Mouse (Mus musculus) CD4-positive, CD25-positive, alpha-beta regulatory T cell, adult 4 months (primary cell): ENCODE data around the gene Hoxd8. TPM values are rescaled to one million over a fixed set of nuclear protein-coding genes. Genes with fewer than 3 reads are reported as not detected.

Experiments used
- ATAC-seq: one replicate; pipeline ENCODE4 v1.8.0; 2017
- polyA plus RNA-seq, 2 experiments: library from polyadenylated mRNA; unstranded; fragments of 100-300 nt; shearing (Covaris generic); gene quantifications; one replicate each; pipeline ENCODE4 v1.2.1; 2017

The Hoxd8 gene
- polyA plus RNA-seq, 2 experiments from 2014 or later = not detected

- ATAC-seq = no peak
Observed at GRCm38 (mm10) chr2:74699664-74700545, 4.5 kb upstream of the Hoxd8 start.

DNA sequence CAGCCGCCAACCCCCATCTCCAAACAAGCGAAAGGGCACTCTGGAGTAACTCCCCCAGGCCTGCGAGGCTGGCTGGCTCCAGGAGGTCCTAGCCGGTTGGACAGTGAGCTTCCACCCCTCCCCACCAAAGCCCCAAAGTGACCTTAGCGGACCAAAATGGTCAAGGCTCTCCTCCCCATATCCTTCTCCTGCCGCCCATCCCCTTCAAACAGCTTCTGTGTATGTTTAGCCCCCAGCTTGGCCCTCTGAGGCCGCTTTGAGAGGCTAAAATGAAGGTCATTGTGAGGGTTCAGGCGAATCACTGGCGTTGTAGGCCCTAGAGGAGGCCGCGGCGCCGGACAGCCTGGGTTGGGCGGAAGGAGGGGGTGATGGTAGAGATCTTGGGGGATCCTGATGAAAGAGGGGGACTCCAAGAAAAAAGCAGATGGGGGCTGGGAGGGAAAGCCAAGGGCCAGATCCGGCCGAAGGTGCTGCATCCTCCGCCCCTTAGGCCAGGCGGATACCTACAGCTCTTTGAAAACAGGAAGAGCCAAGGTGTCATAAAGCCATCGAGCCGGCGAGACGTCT is 3.8 kb upstream of the Hoxd8 start:
- no peak for ATAC-seq

DNA sequence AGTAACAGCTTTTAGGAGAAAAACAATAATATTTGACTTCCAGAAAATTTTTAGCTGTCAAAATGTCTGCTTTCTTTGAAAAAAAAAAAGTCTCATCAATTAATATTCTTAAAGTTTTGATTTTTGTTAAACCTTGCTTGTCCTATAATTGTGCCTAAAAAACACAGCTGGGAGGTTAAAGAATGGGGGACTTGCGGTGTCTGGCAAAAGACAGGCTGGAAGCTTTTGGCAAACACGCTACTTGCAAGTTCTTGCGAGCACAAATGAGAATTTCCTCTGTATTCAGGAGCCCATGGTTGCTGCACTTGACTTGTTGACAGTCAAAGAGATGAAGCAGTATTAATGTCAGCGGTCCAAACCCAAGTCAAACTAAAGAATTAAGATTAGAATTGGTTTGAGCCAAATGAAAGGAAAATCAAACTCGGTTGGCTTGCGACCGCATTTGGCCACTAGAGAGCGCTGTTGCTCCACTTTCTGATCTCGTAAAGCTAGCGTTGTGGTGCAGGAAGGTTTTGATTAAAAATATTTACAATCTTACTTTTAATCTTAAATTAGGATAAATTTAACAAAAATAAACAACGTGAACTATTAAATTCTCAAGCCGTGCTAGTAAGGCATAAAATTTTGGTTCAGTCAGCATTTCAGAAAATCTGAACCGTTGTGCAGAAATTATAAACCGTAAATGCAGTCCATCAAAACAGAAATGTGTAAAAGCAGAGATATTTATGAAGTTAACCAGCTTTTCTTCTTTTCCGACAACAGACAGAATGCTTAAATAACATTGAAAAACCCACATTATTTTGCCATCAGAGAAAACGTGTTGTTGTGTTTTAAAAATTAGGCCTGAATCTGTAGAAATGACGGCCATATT is 2.2 kb upstream of the Hoxd8 start:
- ATAC-seq = peak; percentile 47

DNA sequence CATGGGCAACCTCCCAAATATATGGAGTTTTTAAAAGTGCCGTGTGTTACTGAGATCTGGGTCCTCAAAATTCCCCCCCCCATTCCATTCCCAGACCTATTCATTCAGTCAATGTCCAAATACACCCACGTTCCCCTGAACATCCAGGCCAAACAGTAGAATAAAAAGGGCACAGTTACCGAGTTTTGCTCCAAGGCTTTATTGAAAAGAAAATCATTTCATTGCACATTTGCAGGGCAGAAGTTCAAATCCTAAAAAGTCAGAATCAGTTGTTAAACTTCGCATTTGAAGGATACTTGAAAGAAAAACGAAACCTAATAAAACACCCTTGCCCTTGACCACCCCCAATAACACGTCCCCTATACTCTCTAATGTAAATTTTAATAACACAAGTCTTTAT is 1.6 kb upstream of the Hoxd8 start:
- ATAC-seq = no peak

DNA sequence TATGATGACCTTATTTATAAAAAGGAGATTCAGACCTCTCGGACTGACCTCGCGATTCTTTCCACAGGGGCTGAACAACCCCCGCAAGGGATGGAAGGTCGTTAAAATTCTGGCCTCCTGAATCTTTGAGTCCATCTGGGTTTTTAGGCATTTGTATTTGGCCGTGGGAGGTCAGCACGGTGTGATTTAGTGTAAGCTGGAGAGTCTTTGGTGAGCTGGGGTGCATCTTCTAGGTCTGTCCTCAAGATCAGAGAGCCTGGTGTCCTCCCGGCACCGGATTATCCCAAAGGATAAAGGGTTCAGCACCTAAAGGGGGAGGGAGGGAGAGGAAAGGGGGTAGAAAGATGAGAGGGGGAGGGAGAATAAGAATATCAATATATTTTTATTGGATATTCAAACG is 1.1 kb upstream of the Hoxd8 start:
- ATAC-seq = no peak

- no peak for ATAC-seq
Observed at GRCm38 (mm10) chr2:74703720-74704392, 559 bp upstream of the Hoxd8 start.

DNA sequence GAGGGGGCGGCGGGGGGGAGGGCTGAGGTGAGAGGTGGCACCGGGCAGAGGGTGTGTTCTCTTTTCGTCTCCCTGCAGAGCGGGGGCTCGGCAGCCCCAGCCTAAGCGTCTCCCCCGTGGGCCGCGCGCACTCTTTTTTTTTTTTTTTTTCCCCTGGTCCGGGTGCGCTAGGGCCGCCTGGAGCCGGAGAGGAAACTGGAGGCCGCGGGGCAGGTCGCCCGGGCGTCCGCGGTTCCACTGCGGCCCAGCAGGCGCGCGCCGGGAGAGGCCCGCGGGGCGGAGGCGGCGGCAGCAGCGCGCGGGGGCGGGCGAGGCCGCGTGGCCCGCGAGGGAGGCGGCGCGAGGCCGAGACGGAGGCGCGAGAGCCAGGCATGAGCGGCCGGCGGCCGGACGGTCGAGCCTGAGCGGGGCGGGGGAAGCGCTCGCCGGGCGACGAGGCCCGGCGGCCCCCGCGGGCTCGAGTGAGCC is 618 bp downstream of the Hoxd8 start:
- peak; percentile 12 for ATAC-seq

DNA sequence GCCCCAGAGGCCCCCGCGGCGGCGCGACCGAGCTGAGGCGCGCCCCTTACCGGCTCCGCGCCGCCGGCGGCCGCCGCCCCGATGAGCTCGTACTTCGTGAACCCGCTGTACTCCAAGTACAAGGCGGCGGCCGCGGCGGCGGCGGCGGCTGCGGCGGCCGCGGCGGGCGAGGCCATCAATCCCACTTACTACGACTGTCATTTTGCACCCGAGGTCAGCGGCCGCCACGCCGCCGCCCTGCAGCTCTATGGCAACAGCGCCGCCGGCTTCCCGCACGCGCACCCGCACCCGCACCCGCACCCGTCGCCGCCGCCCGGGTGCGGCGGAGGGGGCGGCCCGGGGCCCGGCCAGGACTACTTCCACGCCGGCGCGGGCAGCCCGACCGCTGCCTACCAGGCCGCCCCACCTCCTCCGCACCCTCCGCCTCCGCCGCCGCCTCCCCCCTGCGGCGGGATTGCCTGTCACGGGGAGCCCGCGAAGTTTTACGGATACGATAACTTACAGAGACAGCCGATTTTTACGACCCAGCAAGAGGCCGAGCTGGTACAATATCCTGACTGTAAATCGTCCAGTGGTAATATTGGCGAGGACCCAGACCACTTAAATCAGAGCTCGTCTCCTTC is 1.2 kb downstream of the Hoxd8 start:
- peak; percentile 34 for ATAC-seq

DNA sequence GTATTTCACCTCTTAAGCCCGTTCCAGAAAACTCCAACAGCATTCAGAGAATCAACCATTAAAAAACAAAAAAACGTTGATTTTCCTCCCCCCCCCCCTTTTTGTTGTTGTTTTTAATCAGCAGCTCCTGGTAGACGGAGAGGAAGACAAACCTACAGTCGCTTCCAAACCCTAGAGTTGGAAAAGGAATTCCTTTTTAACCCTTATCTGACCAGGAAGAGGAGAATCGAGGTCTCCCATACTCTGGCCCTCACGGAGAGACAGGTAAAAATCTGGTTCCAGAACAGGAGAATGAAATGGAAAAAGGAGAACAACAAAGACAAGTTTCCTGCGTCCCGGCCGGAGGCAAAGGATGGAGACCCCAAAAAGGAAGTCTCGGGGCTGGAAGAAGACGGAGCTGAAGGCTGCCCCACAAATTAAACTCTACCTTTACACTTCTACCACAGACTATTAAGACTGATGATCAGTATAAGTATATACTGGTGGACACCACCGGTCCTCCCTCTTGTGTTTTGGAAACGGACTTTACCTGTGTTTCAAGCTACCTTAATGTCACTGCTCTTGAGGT is 2.1 kb downstream of the Hoxd8 start:
- ATAC-seq = no peak

- no peak for ATAC-seq
Observed at GRCm38 (mm10) chr2:74707599-74707998, 3.2 kb downstream of the Hoxd8 start.

DNA sequence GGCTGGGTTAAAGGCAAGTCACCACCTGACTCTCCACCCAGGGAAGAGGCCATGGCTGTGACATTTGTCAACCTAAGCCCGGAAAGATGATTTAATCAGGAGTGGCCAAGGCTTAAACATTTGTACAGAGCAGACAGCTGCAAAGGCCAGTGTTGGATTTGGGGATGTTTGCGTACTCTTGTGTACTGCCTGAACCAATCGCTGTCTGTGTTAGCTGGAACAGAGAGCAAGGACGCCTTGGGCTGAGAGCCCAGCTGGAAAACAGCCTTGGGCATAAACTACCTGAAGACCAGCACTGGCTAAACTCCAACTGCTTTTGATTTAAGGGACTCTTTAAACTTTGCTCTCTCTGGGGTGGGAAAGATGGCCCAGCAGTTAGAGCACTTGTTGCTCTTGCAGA is 4.3 kb downstream of the Hoxd8 start:
- no peak for ATAC-seq

- no peak for ATAC-seq
Observed at GRCm38 (mm10) chr2:74709465-74710419, 5.3 kb downstream of the Hoxd8 start.

DNA sequence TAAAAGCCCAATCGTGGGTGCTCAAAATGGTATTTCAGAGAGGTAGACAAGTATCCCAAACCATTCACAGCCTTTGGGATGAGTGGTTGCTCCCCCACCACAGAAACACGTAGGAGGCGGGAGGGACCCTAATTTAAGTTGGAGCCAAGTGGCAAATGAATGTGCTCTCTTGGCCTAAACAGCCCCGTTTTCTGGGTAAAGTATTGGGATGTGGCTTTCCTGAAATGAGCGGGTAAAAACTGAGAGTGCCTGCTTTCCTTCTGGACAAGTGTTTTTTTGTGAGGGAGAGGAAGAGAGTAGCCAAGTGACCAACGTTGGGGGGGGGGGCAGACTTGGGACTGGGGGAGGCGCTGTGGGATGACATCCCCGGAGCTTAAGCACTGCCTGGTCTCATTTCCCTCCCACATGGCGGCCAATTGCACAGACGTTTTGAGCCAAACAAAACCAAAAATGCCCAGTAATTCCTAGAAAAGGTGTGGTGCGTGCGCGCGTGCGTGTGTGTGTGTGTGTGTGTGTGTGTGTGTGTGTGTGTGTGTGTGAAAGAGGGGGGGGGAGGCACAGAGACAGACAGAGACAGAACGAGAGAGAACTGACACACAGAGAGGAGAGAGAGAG is 6.6 kb downstream of the Hoxd8 start:
- no peak for ATAC-seq

DNA sequence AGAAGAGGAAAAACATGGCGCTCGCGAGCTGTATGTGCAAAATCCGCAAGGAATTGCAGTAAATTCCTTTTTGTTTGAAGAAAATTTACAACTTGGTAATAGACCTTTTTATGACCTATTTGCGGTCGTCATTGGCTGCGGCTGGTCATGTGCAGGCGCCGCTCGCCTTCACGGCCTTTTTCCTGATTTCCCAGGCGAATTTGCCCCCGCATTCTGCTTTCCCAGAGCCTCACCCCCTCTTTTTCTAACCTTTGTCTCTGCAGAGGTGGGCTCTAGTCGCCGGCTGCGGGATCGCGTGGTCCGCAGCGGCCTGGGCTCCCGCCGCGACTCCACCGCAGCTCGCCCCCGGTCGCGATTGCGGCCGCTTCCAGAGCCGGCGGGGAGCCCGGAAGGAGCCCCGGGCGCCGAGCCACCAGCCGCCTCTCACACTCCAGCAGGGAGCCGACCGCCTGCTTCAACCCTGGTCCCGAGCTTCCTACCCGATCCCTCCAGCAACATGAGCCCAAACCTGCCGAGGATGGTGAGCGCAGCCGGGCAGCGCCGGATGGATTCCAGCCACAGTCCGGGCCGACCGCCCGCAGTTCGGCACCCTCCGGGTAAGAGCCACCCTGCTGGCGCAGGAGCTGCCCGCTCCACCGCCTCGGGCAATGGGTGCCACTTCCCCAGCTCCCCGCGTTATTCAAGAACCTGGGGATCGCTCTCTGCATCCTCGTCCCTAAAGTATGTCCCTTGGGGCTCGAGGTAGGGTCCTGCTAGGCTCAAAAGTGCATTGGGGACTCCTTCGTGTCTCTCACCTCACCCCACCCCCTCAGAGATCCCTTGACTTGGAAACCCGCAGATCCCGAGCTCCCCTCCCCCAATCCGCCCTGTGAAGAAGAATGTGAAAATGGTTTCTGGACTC is 7.6 kb downstream of the Hoxd8 start, which contains the start of the genes Hoxd3 and Hoxd4:
Gene Hoxd3 (plus strand): TSS at position 207 of the 901 bp plus-strand sequence.
Gene Hoxd4 (plus strand): TSS at position 209 of the 901 bp plus-strand sequence.
- no peak for ATAC-seq

DNA sequence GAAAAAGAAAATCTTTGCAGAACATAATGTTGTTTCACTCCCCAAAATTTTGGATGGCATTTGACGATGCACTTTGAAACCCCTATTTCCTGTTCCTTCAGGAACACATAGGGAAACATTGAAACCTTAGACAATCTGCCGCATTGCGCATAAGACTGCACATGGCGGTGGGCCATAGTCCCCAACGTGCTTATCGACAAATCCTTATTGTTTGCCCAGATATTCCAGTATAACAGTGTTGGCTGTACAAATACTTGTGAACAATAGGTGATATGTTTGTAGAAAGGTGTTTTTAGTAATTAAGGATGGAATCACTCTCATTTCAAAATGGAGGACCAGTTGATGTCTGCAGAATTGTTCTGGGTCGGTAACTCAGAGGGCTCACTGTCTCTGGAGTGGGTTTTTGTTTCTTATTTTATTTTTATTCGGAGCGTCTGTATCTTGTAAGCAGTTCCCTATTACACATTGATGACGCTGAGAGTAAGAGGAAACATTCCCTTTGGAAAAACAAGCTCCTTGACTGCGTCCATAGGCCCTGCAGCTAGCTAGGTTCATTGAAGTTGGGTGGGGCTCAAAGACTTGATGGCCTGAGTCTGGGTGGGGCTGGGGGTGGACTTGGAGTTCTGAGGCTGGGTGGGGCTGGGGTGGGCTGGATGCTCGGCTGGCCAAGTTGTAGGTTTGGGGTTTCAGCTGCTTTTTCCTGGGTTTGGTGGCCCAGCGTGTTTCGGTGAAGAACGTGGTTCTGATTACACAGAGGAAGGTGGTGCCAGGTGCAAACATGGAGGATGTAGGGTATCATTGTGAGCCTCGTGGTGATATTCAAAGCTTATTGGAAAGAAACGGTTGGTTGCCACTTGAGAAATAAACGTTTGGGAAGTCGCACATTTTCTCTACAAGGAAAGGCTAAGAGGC is 9.1 kb downstream of the Hoxd8 start:
- no peak for ATAC-seq

DNA sequence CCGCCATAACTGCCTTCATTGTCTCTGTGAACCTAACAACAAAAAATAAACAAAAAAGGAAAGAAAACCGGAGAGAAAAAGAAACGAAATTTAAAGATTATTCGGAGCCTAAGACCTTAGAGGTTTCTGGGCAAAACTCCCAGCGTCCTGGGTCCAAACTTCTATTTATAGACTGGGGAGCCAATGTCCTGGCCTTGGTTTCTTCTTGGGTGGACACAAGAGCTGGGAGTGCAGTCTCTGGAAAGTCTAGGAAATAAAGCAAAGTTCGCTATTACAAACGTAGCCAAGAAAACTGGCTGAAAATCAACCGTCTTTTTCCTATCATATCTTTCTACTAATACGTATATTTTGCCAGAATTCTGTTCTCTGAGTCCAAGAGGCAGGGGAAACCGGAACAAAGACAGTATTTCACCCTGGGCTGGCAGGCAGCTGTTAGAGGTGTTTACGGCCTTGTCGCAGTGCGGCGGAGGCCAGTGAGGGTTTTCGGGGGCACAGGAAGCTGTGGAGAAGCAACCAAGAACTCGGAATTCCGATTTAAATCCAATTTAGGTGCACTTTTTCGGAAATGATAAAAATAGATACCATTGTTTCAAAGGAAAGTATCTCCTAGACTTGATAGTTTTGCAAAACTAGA is 9.9 kb downstream of the Hoxd8 start:
- ATAC-seq = no peak

- ATAC-seq = no peak
Observed at GRCm38 (mm10) chr2:74714881-74715280, 10.5 kb downstream of the Hoxd8 start.
